Mouse (Mus musculus): ENCODE measurements at regions not wholly inside any gene's neighbourhood (a gene's known extent, or its start where the extent isn't known, plus 50 kb on each side); places are given as distances from the start of the nearest gene placed in this dataset.
"Not testable (repeated sequence)": the region's sequence is repeated elsewhere in the genome, so short reads cannot be mapped to it uniquely, and the experiment has no call there.

DNA sequence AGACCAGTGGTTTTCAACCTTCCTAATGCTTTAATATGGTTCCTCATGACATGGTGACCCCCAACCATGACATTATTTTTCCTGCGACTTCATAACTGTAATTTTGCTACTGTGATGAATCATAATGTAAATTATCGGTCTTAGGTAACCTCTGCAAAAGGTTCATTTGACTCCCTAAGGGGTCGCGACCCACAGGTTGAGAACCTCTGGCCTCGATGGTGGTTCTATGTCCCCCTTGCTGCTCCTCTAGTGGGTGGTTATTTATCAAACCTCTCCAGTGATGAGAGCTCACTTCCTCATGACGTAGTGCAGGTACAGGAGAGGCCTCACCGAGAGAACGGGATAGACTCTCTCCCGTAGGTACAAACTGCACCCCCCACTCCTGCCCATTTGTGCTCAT is 158.9 kb downstream of the Opa1 start:
- DNase-seq (ENCODE audit: low read depth, low spot score) = no peak
- 92% methylated on average over 9 of the region's 9 CpGs for WGBS

DNA sequence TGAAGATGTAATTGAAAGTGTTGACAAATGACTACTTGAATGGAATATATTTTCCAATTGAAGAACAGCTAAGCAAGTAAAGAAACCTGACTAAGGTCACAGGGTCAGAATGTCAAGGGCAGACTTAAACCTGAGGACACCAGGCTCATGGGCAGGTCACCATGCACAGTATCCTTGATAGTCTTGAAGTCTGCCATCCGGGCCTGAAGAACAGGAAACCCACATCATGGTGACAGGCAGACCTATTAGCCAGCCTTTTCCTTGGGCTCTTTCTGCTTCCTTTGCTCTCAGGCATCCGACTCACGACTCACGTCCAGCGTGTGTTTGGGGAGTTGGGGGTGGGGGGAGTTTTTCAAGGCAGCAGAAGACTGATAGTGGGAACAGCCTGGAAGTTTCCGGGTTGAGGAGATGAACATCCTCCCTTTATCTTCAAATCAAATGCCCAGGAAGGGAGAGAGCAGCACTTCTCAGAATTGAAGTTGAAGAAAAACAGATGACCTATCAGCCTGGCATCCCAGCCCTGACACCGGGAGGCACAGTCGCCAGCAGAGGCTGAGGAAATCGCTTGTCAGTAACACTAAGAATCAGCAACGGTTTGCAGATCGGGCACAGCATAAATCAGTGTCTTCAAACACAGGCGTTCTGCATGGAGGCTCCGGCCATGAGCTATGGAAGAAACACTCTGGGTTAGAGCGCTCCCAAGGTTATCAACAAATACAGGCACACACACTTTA is 163.5 kb downstream of the Opa1 start:
- WGBS = 72% methylated on average over 14 of the region's 14 CpGs
- DNase-seq (ENCODE audit: low read depth, low spot score) = no peak

DNA sequence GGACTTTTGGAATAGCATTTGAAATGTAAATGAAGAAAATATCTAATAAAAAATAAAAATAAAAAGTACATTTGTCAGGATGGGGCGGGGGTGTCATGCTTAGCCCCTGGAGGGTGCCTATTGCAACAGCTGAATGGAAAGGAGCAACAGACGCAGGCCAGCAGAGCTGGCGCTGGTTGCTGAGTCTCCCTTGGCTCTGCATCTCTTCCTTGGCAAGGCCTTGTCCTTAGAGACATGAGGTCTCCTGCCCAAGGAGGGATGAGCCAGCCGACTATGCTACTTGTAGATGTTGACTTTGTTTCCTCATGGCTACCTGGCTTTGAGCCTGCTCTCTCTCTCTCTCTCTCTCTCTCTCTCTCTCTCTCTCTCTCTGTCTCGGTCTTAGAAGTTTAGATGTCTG is 166.4 kb downstream of the Opa1 start:
- 81% methylated on average over 5 of the region's 5 CpGs for WGBS

DNA sequence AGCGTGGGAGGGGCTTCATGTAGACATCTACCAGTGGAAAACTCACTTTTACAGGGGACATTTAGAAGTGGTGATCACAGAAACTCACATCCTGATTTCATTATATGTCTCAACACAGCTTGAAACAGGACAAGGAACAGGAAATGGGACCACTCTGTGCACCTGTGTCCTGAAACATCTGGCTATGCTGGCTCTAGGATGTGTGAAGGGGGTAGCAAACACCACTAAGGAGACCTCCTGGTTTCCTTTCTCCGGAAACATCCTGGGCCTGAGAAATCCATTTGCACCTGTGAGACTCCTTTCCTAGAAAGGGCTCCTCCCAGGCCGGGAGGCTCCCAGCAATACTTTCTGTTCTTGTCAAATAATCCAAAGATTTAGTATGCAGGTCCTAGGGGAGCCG is 167.1 kb downstream of the Opa1 start:
- no peak for DNase-seq (ENCODE audit: low read depth, low spot score)
- 83% methylated on average over 4 of the region's 4 CpGs for WGBS

More for the DNA sequence above, 166.4 kb downstream of the Opa1 start:
- no peak for DNase-seq (ENCODE audit: low read depth, low spot score)

DNA sequence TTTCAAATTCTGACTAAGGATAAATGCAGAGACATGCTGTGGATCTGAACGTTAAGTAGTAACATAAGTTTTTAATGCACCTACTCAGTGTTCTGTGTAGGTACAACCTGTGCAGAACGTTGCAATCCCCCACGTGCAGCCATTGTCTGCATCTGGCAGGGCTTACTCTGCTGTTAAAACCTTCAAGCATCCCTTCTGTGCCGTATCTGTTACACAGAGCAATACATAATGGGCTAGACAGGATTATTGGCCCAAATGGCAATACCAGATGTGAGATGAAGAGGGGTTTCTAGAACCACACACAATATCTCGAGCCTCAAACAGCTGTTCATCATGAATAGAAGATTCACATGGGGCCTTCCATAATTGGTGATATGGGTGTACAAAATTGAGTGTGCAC is 170.0 kb downstream of the Opa1 start:
- WGBS = 84% methylated on average over 5 of the region's 5 CpGs

DNA sequence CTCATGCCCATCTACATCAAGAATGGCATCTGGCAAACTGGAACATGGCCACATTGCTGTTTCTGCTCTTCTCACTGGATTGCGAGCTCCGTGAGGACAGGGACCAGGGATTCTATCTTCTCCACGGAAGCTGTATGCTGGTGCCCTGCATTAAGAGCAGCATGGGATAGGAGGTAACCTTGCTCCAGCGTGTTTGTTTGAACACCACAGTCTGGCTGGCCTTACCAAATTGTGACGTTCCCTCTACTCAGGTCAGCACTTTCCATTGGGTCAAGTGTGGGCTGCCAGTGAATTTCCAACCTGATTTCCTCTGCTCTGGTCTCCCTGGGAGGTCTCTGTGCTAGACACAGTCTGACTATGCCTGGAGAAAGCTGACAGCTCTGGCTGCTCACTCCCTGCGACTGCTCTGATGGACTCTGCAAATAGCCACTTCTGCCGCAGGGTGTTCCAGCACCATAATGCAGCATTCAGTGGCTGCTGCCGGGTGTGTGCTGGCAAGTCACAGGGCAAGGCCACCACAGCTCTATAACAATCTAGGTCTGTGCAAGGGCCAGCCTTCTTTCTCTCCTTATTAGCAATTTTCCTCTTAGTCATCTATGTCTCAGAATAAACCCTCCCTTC is 175.6 kb downstream of the Opa1 start:
- WGBS = 50% methylated on average over 8 of the region's 8 CpGs
- no peak for DNase-seq (ENCODE audit: low read depth, low spot score)

More for the DNA sequence above, 170.0 kb downstream of the Opa1 start:
- no peak for DNase-seq (ENCODE audit: low read depth, low spot score)

GRCm38 (mm10) chr16:29758246-29758645 is 179.1 kb downstream of the Opa1 start:
- DNase-seq (ENCODE audit: low read depth, low spot score) = no peak
- 56% methylated on average over 3 of the region's 3 CpGs for WGBS

DNA sequence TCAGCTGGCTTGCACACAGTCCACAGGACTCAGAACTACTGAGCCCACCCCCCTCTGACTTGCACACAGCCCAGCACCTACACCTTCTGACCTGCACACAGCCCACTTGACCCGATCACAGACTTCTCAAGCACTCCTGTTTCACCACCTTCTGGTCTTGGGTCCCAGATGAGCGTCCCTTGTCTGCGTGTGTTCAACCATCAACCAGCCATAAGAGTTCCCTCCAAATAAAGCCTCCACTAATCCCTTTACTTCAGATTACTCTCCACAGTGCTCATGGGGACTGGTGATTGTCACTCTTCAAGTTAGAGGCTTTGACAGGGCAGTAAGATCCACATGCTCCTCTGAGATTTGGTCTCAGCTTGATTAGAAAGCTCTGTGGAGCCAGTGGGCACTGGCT is 180.3 kb downstream of the Opa1 start:
- DNase-seq (ENCODE audit: low read depth, low spot score) = no peak
- WGBS = 97% methylated on average over 3 of the region's 3 CpGs

DNA sequence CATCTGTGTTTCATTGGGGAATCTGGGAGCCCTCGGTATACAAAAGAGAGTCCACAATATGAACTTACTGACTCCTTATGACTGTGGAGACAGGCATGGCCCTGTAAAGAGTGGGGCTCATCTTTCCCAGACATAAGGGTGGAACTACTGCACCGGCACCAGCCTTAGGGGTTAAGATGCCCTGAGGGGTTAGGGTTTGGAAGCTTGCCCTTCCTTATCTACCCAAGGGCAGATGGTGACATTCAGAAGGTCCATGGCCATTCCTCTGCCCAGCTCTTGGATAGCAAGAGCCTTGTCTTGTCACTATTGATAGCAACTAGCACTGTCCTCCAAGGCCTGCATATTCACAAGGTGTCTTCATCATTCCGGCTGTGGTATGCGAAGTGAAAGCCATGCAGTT is 181.5 kb downstream of the Opa1 start:
- DNase-seq (ENCODE audit: low read depth, low spot score) = no peak
- 92% methylated on average over 4 of the region's 4 CpGs for WGBS

GRCm38 (mm10) chr16:29761779-29762277 is 182.7 kb downstream of the Opa1 start:
- WGBS = 33% methylated on average over 6 of the region's 6 CpGs
- no peak for DNase-seq (ENCODE audit: low read depth, low spot score)

- DNase-seq (ENCODE audit: low read depth, low spot score) = no peak
- 84% methylated on average over 1 of the region's 1 CpGs for WGBS
Observed at GRCm38 (mm10) chr16:29764376-29764775, 185.2 kb downstream of the Opa1 start.

DNA sequence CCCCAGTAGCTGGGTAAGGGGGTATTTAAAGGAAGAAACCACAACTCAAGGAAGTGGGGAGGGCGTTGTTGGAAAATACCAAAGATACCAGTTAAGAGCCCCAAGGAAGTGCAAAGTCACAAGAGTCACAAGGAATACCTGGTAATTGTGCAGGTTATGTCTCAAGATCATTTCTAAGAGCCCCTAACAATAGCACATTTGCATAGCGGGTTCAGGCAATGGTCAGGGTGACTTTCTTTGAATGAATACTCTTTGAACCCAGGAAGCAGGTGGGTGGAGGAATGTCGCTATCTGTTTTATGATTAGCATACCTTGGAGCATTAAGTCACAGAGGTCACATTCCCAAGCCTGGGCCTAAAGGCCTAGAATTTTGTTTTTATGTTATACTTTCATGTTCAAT is 186.7 kb downstream of the Opa1 start:
- not testable (repeated sequence) for DNase-seq (ENCODE audit: low read depth, low spot score)
- 97% methylated on average over 3 of the region's 3 CpGs for WGBS

- 78% methylated on average over 4 of the region's 4 CpGs for WGBS
- no peak for DNase-seq (ENCODE audit: low read depth, low spot score)
Observed at GRCm38 (mm10) chr16:29771320-29771719, 192.2 kb downstream of the Opa1 start.

- 61% methylated on average over 13 of the region's 13 CpGs for WGBS
- DNase-seq (ENCODE audit: low read depth, low spot score) = no peak
Observed at GRCm38 (mm10) chr16:29771728-29772608, 192.8 kb downstream of the Opa1 start.

- DNase-seq (ENCODE audit: low read depth, low spot score) = no peak
- WGBS = 87% methylated on average over 12 of the region's 12 CpGs
Observed at GRCm38 (mm10) chr16:29772609-29772988, 193.5 kb downstream of the Opa1 start.

GRCm38 (mm10) chr16:29773056-29773455 is 193.9 kb downstream of the Opa1 start:
- no peak for DNase-seq (ENCODE audit: low read depth, low spot score)
- WGBS = 94% methylated on average over 6 of the region's 6 CpGs

GRCm38 (mm10) chr16:29774949-29775348 is 195.8 kb downstream of the Opa1 start:
- 59% methylated on average over 2 of the region's 2 CpGs for WGBS
- DNase-seq (ENCODE audit: low read depth, low spot score) = no peak

DNA sequence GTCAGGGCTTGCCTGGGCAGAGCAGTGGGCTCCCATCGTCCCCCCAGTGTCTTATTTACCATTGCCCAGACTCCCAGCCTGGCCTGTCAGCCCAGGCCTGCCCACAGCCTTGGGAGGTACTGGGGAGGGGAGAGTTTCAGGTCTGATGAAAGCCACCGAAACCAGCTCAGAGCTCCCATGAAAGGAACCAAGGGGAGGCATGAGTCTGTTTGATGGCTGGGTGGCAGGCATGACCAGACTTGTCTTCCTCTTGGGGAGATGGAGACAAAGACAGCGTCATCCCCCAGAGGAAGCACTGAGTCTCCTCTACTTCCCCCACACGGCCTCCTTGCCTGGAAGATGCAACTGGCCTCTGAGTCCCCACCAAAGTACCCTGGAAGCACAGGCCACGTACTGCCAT is 196.7 kb downstream of the Opa1 start:
- no peak for DNase-seq (ENCODE audit: low read depth, low spot score)
- WGBS = 93% methylated on average over 5 of the region's 5 CpGs

DNA sequence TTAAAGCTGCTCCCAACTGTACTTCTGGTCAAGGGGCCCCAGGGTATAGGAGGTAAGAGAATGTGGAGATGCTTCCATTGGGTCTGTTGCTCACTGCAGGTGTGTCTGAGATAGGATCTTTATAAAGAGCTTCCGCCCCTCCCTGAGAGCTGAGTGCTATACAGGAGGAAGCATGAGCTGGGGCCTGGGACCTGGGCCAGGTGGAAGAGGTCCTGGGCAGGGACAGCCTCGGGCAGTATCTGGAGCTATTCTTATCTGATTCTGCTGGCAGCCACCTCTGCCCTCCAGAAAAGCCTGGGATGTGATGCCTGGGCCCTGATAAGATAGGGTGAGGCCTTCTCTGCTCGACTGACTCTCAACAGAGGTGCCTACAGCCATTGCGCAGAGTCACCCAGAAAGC is 203.3 kb downstream of the Opa1 start:
- no peak for DNase-seq (ENCODE audit: low read depth, low spot score)
- 32% methylated on average over 4 of the region's 4 CpGs for WGBS

GRCm38 (mm10) chr16:29785114-29785513 is 206.0 kb downstream of the Opa1 start:
- 97% methylated on average over 3 of the region's 3 CpGs for WGBS

More at GRCm38 (mm10) chr16:29785114-29785513, 206.0 kb downstream of the Opa1 start:
- no peak for DNase-seq (ENCODE audit: low read depth, low spot score)
